Mouse (Mus musculus) limb, embryonic 13.5 days (tissue): ENCODE measurements around the gene Apol9a. TPM values are rescaled to one million over a fixed set of nuclear protein-coding genes. Genes with fewer than 3 reads are reported as not detected.

Experiments
- ATAC-seq: fragments of 200-750 bp; cut with Nextera tagmentation; 2 replicates; pipeline ENCODE4 v1.8.0; 2017; ENCODE audit warnings: low read depth, moderate number of reproducible peaks, moderate TSS enrichment; ENCODE audit not compliant: low FRiP score
- H3K27ac ChIP-seq: fragments of 300-500 bp; sonication (generic); 2 replicates; pipeline ENCODE4 v1.5.1; 2015; ENCODE audit warnings: inconsistent platforms, mild to moderate bottlenecking, moderate library complexity
- H3K27me3 ChIP-seq: fragments of 300-500 bp; sonication (generic); 2 replicates; pipeline ENCODE4 v1.6.1; 2015; ENCODE audit warnings: mild to moderate bottlenecking, inconsistent platforms
- H3K36me3 ChIP-seq: fragments of 300-500 bp; sonication (generic); 2 replicates; pipeline ENCODE4 v1.6.1; 2015; ENCODE audit warnings: inconsistent platforms, mild to moderate bottlenecking, moderate library complexity
- H3K4me1 ChIP-seq: fragments of 300-500 bp; sonication (generic); 2 replicates; pipeline ENCODE4 v1.6.1; 2015; ENCODE audit warnings: inconsistent platforms
- H3K4me2 ChIP-seq: fragments of 300-500 bp; sonication (generic); replicated peaks from 2 replicates; pipeline ENCODE4 v1.6.1; 2015; ENCODE audit warnings: inconsistent platforms, mild to moderate bottlenecking, moderate library complexity
- H3K4me3 ChIP-seq: fragments of 300-500 bp; sonication (generic); 2 replicates; pipeline ENCODE4 v1.5.1; 2015; ENCODE audit warnings: moderate library complexity, mild to moderate bottlenecking, inconsistent platforms
- H3K9ac ChIP-seq: fragments of 300-500 bp; sonication (generic); 2 replicates; pipeline ENCODE4 v1.6.1; 2015; ENCODE audit warnings: mild to moderate bottlenecking, inconsistent platforms
- H3K9me3 ChIP-seq: fragments of 300-500 bp; sonication (generic); 2 replicates; pipeline ENCODE4 v1.6.1; 2016; ENCODE audit warnings: inconsistent platforms
- WGBS: fragments of 180-500 bp; shearing (Covaris S2); methylation state at CpG from one replicate; pipeline ENCODE4 v1.1.7; 2015; 5-methylcytosine and 5-hydroxymethylcytosine counted together
- polyA plus RNA-seq: library from polyadenylated mRNA; unstranded; fragments of >200 nt; fragmentation: Nextera tagmentation; extraction: Ambion mirVana; gene quantifications from 2 replicates; pipeline ENCODE4 v1.2.1, GENCODE M21; 2015

Gene Apol9a
- polyA plus RNA-seq, 1 experiment from 2014 or later, result not detected

DNA sequence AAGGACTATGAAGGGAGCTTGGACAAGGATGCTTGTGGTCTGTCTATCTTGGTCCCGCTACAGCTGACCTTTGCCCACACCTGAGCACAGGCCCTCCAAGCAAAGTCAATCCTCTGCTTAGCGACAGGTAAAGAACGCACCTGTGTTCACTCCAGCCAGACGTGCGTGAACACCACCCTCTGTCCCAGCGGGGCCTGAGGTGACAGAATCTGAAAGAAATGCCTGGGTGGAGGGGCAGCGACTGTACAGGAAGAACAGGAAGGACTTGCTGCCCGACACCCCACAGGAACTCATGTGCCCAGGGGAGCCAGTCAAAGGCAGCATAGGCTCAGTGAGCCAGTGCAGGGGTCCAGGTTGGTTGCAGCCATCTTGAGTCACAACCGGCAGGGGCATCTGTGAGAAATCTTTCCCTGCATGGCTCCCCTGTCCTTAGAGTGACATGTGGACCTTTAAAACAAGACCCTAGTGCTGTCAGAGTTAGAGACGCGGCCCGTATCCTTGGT, 42.1 kb downstream of the Apol9a start:
- H3K9ac ChIP-seq, result no peak overlapping the region
- H3K36me3 ChIP-seq, result no peaks in the 10 kb centered on the region
- H3K9me3 ChIP-seq, result no peaks in the 10 kb centered on the region
- ATAC-seq, result no peak
- H3K4me3 ChIP-seq, result no peak overlapping the region
- 81% methylated on average over 12 of the region's 12 CpGs for WGBS
- H3K27ac ChIP-seq, result no peak overlapping the region
- H3K4me1 ChIP-seq, result peaks cover 35% of the 10 kb centered on the region
- no peaks in the 10 kb centered on the region for H3K27me3 ChIP-seq
- peak overlapping the region; percentile 54; the same call in 1 of the 2 replicates for H3K4me2 ChIP-seq

DNA sequence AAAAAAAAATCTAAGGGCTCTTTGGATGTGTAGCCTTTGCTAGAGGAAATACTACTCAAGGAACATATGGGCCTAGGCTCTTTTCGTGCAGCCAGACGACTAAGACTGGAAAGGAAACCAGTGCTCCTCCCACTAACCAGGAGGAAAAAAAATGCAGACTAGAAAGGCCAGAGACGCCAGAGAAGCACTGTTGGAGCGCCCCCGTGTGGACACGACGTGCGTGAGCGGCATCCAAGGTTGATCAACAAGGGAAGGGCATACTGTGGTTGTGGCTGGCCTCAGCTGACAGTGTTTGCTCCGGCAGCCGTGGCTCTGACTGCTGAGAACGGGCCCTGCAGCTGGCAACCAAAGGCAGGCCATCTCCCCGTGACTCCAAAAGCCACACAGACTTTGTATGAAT, 42.8 kb downstream of the Apol9a start:
- H3K9me3 ChIP-seq, result no peaks in the 10 kb centered on the region
- peak overlapping the region; percentile 97 for H3K27ac ChIP-seq
- peaks cover 42% of the 10 kb centered on the region for H3K4me1 ChIP-seq
- H3K27me3 ChIP-seq, result no peaks in the 10 kb centered on the region
- H3K9ac ChIP-seq, result peak overlapping the region; percentile 58
- peak overlapping the region; percentile 22 for H3K4me3 ChIP-seq
- under 1% methylated on average over 13 of the region's 13 CpGs for WGBS
- peak; percentile 62 for ATAC-seq
- no peaks in the 10 kb centered on the region for H3K36me3 ChIP-seq
- peak overlapping the region; percentile 54 for H3K4me2 ChIP-seq

DNA sequence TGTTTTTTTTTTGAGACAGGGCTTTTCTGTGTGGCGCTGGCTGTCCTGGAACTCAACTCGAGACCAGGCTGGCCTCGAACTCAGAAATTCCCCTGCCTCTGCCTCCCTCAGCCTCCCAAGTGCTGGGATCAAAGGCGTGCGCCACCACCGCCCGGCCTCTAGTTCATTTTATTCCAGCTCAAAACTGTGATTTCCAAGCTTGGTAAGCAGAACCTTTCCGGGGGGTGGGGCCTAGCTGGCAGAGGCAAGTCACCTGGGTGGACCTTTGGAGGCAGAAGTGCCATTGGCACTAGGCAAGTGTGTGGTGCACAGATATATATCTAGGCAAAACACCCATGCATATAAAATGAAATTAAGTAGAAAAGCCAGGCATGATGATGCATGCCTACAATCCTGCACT, 43.4 kb downstream of the Apol9a start:
- Histone ChIP-seq H3K36me3 (no peaks in the 10 kb centered on the region), H3K4me1 (peaks cover 49% of the 10 kb centered on the region), H3K27me3 (no peaks in the 10 kb centered on the region), H3K4me2 (peak overlapping the region; percentile 69; the same call in 1 of the 2 replicates), H3K27ac (peak overlapping the region; percentile 97), H3K9ac (no peak overlapping the region), H3K4me3 (no peak overlapping the region), H3K9me3 (no peaks in the 10 kb centered on the region)
- ATAC-seq, result no peak
- WGBS, result 36% methylated on average over 8 of the region's 8 CpGs

DNA sequence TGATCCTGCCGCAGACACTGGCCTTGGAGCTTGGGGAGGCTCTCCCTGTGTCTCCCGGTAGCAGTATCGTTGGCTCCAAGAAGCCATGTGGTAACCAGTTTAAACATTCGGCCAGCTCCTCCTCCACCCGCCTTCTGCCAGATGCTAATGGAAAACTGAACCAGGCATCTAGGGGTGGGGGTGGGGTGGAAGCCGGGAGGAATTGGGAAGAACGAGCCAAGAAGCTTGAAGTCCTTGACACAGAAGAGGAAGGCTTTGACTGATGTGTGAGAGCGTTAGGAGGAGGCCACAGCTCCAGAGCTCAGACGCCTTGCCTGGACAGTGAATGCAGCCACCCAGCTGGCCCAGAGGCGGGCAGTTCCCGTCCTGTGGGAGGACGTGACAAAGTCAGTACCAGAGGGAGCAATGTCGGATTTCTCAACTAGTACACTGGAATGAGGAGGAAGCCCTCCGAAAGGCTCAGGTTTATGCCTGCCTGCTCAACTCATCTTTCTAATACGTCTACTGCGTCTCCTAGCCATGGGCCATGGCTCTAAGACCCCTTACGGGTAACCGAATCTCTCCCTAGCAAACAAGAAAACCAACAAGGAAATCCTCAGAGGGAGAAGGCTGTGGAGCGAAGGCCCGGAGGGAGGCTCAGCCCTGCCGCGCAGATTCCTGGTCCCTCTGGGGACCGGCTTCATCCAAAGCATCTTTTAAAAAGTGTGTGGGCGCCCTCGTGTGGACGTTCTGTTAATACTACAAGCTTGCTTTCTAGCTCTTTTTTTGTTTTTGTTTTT, 44.0 kb downstream of the Apol9a start:
- Histone ChIP-seq H3K9me3 (no peaks in the 10 kb centered on the region), H3K4me3 (peak overlapping the region; percentile 33), H3K36me3 (no peaks in the 10 kb centered on the region), H3K4me2 (peak overlapping the region; percentile 69), H3K4me1 (peaks cover 52% of the 10 kb centered on the region), H3K9ac (peak overlapping the region; percentile 70), H3K27me3 (no peaks in the 10 kb centered on the region), H3K27ac (peak overlapping the region; percentile 97)
- WGBS, result 1% methylated on average over 26 of the region's 26 CpGs
- ATAC-seq, result peak; percentile 71

DNA sequence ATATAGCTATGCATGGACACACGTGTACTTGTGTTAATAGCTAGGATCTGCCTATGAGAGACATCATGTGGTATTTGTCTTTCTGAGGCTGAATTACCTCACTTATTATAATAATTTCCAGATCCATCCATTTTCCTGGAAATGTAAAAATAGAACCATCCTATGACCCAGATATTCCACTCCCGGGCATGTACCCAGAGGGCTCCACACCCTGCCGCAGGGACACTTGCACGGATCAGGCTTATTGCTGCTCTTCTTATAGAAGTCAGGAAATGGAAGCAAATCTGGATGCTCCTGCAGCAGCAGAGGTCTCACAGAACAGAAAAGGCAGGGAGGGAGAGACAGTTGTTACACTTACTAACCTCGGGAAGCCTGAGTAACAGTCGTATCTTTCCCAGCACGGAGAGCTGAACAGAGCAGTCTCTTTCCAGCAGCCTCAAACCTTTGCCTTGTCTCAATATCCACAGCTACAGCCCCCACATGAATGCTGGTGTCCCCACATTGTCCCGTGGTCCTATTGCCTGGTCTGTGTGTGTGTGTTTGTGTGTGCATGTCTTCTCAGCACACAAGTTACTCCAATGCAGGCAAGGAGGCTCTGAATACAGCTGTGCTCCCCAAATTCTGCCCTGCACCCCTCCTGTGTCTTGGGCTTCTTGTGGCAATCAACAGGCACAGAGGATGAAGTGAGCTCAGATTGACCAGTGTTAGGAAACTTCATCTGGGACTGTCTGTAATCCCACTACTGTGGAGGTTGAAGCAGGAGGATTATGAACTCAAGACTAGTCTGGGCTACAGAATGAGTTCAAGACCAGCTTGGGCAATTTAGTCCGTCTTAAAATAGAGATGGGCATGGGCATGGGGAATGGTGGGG, 45.0 kb downstream of the Apol9a start:
- Histone ChIP-seq H3K4me3 (peak overlapping the region; percentile 33; the same call in 1 of the 2 replicates), H3K9me3 (no peaks in the 10 kb centered on the region), H3K9ac (peak overlapping the region; percentile 35; the same call in 1 of the 2 replicates), H3K4me2 (peak overlapping the region; percentile 69), H3K27me3 (no peaks in the 10 kb centered on the region), H3K36me3 (no peaks in the 10 kb centered on the region), H3K4me1 (peaks cover 52% of the 10 kb centered on the region), H3K27ac (peak overlapping the region; percentile 97)
- WGBS, result 40% methylated on average over 9 of the region's 9 CpGs
- no peak for ATAC-seq

DNA sequence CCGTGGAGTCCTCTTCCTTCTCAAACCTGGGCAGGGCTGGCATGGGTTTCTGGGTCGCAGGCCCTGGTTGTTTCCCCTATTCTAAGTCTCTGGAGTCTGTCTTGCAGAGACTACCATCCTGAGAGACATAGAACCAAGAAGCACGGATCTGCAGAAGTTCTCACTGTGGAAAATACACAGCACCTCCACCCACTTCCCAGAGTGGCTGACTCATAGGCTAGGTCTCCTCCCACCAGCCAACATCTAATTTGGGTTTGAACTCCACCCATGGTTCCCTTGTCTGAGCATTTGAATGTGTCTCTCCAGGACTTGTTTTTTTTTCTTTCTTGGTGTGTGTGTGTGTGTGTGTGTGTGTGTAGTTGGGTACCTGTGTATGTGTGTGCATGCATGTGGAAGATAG, 46.9 kb downstream of the Apol9a start:
- H3K9ac ChIP-seq, result no peak overlapping the region
- no peak for ATAC-seq
- peak overlapping the region; percentile 34; the same call in 1 of the 2 replicates for H3K27ac ChIP-seq
- peaks cover 57% of the 10 kb centered on the region for H3K4me1 ChIP-seq
- H3K27me3 ChIP-seq, result no peaks in the 10 kb centered on the region
- H3K9me3 ChIP-seq, result no peaks in the 10 kb centered on the region
- no peak overlapping the region for H3K4me3 ChIP-seq
- H3K4me2 ChIP-seq, result no peak overlapping the region
- WGBS, result 72% methylated on average over 3 of the region's 3 CpGs
- no peaks in the 10 kb centered on the region for H3K36me3 ChIP-seq

DNA sequence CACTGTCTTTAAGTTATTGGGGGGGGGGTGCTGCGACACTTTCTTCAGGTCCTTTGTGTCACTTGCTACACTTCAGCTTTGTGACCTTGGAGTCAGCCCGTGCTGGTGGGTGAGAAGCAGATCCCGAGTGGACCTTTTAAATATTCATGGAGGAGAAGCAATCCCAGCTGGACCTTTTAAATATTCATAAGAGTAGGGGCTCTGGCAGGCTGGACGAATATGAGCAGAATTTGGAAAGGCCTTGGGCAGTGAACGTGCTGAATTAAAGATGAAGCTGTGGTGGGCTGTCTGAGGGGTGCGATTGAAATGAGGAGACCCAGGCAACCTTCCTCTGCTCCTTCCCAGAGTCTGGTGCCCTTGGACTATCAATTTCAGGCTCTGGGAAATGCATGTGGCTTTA, 47.4 kb downstream of the Apol9a start:
- no peaks in the 10 kb centered on the region for H3K9me3 ChIP-seq
- no peak overlapping the region for H3K4me3 ChIP-seq
- no peaks in the 10 kb centered on the region for H3K36me3 ChIP-seq
- H3K9ac ChIP-seq, result no peak overlapping the region
- WGBS, result 45% methylated on average over 6 of the region's 6 CpGs
- peaks cover 57% of the 10 kb centered on the region for H3K4me1 ChIP-seq
- no peak for ATAC-seq
- H3K4me2 ChIP-seq, result no peak overlapping the region
- H3K27ac ChIP-seq, result peak overlapping the region; percentile 34; the same call in 1 of the 2 replicates
- no peaks in the 10 kb centered on the region for H3K27me3 ChIP-seq

DNA sequence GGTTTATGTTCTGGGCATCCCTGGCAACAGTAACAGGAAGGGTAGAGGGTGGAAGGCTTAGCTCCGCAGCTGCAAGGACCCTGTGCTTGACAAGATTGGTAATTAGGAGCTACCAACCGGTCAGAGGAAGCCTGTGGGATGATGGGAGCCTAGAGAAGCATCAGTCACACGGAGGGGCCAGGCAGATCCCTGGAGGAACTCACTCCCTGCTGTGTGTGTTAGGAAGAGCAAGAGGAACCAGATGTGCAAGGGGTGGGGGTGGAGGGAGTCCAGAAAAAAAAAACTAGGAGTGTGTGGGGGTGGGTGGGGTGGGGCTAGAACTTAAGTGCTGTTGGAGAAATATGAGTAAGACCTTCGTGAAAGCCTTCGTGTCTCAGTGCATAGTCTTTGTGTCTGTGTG, 48.0 kb downstream of the Apol9a start:
- no peak overlapping the region for H3K9ac ChIP-seq
- H3K27ac ChIP-seq, result no peak overlapping the region
- ATAC-seq, result no peak
- no peak overlapping the region for H3K4me2 ChIP-seq
- H3K4me3 ChIP-seq, result no peak overlapping the region
- H3K27me3 ChIP-seq, result no peaks in the 10 kb centered on the region
- no peaks in the 10 kb centered on the region for H3K9me3 ChIP-seq
- H3K4me1 ChIP-seq, result peaks cover 54% of the 10 kb centered on the region
- H3K36me3 ChIP-seq, result no peaks in the 10 kb centered on the region
- WGBS, result 16% methylated on average over 5 of the region's 5 CpGs

DNA sequence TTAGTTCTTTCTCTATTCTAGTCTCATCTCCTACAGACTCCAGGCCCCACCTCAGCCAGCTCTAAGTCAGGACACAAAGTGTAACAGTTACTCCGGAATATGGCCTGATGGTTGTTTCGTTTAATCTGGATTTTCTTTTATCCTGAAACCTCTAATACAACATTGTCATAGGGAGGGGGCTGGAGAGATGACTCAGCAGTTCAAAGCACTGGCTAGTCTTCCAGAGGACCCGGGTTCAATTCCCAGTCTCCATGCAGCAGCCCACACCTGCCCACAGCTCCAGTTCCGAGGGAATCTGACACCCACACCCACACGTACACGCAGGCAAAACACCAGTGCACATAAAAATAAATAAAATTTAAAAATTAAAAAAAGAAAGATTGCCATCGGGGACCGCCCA, 51.0 kb downstream of the Apol9a start:
- ATAC-seq, result no peak
- H3K4me2 ChIP-seq, result no peak overlapping the region
- H3K9ac ChIP-seq, result no peak overlapping the region; the same call in 1 of the 2 replicates
- no peaks in the 10 kb centered on the region for H3K36me3 ChIP-seq
- H3K9me3 ChIP-seq, result no peaks in the 10 kb centered on the region
- H3K4me1 ChIP-seq, result peaks cover 43% of the 10 kb centered on the region
- 90% methylated on average over 8 of the region's 8 CpGs for WGBS
- no peaks in the 10 kb centered on the region for H3K27me3 ChIP-seq
- H3K27ac ChIP-seq, result no peak overlapping the region
- H3K4me3 ChIP-seq, result no peak overlapping the region

DNA sequence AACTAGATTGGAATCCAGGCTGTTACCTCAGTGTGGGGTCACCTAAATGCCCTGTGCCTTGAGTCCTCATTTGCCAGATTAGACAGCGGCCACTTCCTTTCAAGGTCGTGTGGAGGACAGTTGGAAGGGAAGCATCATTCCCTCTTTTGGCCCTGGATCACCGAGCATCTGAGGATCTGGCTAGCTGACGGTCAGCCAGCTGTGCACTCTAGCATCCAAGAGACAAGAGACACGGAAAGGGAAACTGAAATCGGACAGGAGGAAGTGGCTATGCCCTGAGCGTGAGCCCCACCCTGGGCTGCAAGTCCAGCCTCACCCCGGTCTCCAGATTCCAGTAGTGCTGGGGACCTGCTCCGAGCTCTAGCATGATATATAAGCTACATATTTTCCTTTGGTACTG, 51.4 kb downstream of the Apol9a start:
- H3K36me3 ChIP-seq, result no peaks in the 10 kb centered on the region
- ATAC-seq, result no peak
- peak overlapping the region; percentile 57 for H3K4me2 ChIP-seq
- H3K27me3 ChIP-seq, result no peaks in the 10 kb centered on the region
- no peak overlapping the region; the same call in 1 of the 2 replicates for H3K27ac ChIP-seq
- no peaks in the 10 kb centered on the region for H3K9me3 ChIP-seq
- peaks cover 46% of the 10 kb centered on the region for H3K4me1 ChIP-seq
- 63% methylated on average over 9 of the region's 9 CpGs for WGBS
- H3K4me3 ChIP-seq, result no peak overlapping the region
- H3K9ac ChIP-seq, result peak overlapping the region; percentile 69

DNA sequence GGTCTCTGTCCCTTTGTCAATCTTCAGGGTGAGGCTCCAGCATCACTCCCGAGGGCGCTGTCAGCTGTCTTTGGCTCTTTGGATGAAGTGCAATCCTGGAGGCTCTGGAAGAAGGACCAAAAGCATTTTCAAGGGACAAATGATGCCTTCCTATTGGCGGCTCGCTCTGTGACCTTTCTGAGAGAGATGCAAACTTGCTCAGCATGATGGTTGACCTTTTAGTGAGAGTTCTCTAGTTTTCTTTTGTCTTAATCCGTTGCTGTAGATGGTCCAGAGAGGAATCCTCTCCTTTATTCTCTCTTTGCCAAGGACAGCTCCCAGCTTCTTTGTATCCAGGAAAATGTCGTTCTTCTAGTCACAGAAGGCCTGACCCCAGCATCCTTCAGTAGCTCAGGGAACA, 51.9 kb downstream of the Apol9a start:
- Histone ChIP-seq H3K9ac (peak overlapping the region; percentile 69), H3K4me1 (peaks cover 47% of the 10 kb centered on the region), H3K9me3 (no peaks in the 10 kb centered on the region), H3K4me3 (peak overlapping the region; percentile 32), H3K36me3 (no peaks in the 10 kb centered on the region), H3K27ac (no peak overlapping the region; the same call in 1 of the 2 replicates), H3K27me3 (no peaks in the 10 kb centered on the region), H3K4me2 (peak overlapping the region; percentile 57)
- WGBS, result 34% methylated on average over 6 of the region's 6 CpGs
- no peak; the same call in 1 of the 2 replicates for ATAC-seq
